Mouse (Mus musculus): Measurements from ENCODE around the gene Stac2.

DNA sequence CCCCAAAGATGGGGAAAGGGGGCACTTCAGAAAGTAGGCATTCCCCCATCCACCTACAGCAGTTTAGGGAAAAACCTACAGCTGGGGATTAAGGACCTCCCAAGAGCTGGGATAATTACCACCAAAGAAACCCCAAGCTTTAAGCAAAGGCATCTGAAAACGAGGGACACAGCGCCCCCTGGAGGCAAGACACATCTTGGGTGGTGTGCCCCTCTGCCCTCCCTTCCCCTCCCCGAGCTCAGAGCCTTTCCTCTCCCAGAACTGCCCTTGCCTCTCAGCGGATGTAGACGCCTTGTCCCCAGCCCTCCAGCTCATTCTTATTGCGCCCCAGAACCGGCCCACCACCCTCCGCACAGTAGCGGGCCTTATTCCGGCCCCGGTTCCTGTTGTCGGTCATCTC lies 50.6 kb downstream of the Stac2 start:
- TF ChIP-seq CTCF (IDR thresholded peaks at IDR 0.05; ENCODE audit: borderline replicate concordance, extremely low read depth, insufficient read depth, insufficient read length), result peak; percentile 85
- TF ChIP-seq POLR2A (IDR thresholded peaks at IDR 0.05; ENCODE audit: borderline replicate concordance, extremely low read depth, insufficient read depth, insufficient read length, poor library complexity, severe bottlenecking), result no peak
